Mouse (Mus musculus) heart, embryonic 11.5 days (tissue): ENCODE results near the gene Srebf1. TPM values are rescaled to one million over a fixed set of nuclear protein-coding genes. Genes with fewer than 3 reads are reported as not detected.

Experiments used
- ATAC-seq: fragments of 200-750 bp; cut with Nextera tagmentation; replicated peaks from 2 replicates; pipeline ENCODE4 v1.8.0; 2017; ENCODE audit warnings: moderate library complexity; ENCODE audit not compliant: insufficient number of reproducible peaks, low FRiP score, low TSS enrichment
- H3K27ac ChIP-seq: fragments of 300-500 bp; sonication (generic); 2 replicates; pipeline ENCODE4 v1.5.1; 2014; ENCODE audit warnings: mild to moderate bottlenecking, low read depth, low read length
- H3K27me3 ChIP-seq: fragments of 300-500 bp; sonication (generic); 2 replicates; pipeline ENCODE4 v1.6.1; 2014; ENCODE audit warnings: mild to moderate bottlenecking, low read length, mixed read lengths; ENCODE audit not compliant: control insufficient read depth, insufficient read depth
- H3K36me3 ChIP-seq: fragments of 300-500 bp; sonication (generic); 2 replicates; pipeline ENCODE4 v1.6.1; 2014; ENCODE audit warnings: mild to moderate bottlenecking, low read length, moderate library complexity, mixed read lengths; ENCODE audit not compliant: control insufficient read depth, insufficient read depth
- H3K4me1 ChIP-seq: fragments of 300-500 bp; sonication (generic); 2 replicates; pipeline ENCODE4 v1.6.1; 2014; ENCODE audit warnings: low read length; ENCODE audit not compliant: control insufficient read depth, insufficient read depth
- H3K4me2 ChIP-seq: fragments of 300-500 bp; sonication (generic); 2 replicates; pipeline ENCODE4 v1.6.1; 2014; ENCODE audit warnings: mild to moderate bottlenecking, moderate library complexity
- H3K4me3 ChIP-seq: fragments of 300-500 bp; sonication (generic); 2 replicates; pipeline ENCODE4 v1.5.1; 2014; ENCODE audit warnings: low read depth, low read length
- H3K9ac ChIP-seq: fragments of 300-500 bp; sonication (generic); 2 replicates; pipeline ENCODE4 v1.6.1; 2014; ENCODE audit warnings: mild to moderate bottlenecking, low read depth, low read length, moderate library complexity
- H3K9me3 ChIP-seq: fragments of 300-500 bp; sonication (generic); replicated peaks from 2 replicates; pipeline ENCODE4 v1.6.1; 2016; ENCODE audit warnings: low read length; ENCODE audit not compliant: control insufficient read depth
- WGBS: fragments of 180-500 bp; shearing (Covaris S2); extraction: QIAGEN DNeasy Blood & Tissue Kit; methylation state at CpG from one replicate; pipeline ENCODE4 v1.1.7; 2014; ENCODE audit not compliant: insufficient replicate concordance; 5-methylcytosine and 5-hydroxymethylcytosine counted together
- polyA plus RNA-seq: library from polyadenylated mRNA; unstranded; fragments of >200 nt; fragmentation: Nextera tagmentation; extraction: Ambion mirVana; gene quantifications from 2 replicates; pipeline ENCODE4 v1.2.1, GENCODE M21; 2014

The Srebf1 gene
- polyA plus RNA-seq, 1 experiment from 2014 or later, result 39.0 TPM

DNA sequence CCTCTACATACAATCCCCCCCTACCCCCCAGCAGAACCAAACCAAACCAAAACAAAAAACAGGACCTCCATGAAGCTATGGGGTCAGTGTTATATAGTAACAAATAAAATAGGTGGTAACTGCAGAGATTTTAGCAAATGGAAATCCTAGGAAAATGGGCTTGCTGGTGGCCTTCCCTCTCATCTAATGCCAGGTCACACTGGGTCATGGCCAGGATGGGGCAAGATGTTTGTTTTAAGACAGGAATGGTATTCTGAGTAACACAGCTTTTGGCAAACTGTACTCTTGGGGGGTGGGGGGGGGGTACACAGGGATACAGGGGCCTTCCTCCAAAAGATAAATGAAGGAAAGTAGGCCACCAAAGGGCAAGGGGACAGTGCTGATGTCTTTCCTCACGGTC lies 59.8 kb downstream of the Srebf1 start:
- Histone ChIP-seq H3K9me3 (no peaks in the 10 kb centered on the region), H3K9ac (no peak overlapping the region), H3K4me1 (peaks cover 65% of the 10 kb centered on the region), H3K27me3 (no peaks in the 10 kb centered on the region), H3K36me3 (peaks cover 2% of the 10 kb centered on the region; the same call in 1 of the 2 replicates), H3K4me3 (no peak overlapping the region), H3K4me2 (no peak overlapping the region), H3K27ac (0 out of 2 replicates have a peak overlapping the region, but pooled peaks have one; percentile 17)
- ATAC-seq, result no peak
- WGBS, result 86% methylated on average over 1 of the region's 1 CpGs

DNA sequence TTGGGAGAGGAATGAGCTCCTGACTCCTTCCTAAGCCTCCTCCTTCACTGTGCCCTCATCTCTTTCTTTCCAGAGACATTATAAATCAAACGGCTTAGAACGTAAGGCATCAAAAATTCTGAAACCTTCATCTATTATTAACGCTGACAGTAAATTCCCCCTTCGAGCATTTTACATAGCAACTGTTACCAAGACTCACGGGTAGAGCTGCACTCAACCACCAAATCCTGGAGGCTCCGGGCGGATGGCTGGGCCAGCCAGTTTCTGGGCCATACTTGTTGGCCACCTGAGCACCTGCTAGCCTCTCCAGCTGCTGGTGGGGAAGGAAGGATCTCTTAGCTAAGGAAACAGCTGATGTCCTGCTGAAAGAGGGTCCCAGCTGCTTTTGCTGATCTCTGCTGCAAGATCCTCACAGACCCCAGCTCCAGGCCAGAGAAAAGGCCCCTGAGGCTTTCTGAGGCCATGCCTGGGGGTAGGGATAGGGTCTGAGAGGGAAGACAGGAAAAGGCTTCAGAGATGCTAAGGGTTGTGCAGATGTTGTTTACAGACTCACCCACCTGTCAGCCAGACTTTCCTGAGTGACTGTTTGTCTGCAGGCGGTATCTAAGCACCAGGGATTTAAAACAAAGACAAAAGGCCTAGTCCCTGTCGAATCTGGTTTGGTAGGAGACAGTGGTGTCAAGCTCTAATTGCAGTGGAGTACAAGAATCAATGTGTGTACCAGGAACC lies 61.1 kb downstream of the Srebf1 start:
- H3K4me3 ChIP-seq, result no peak overlapping the region
- no peak for ATAC-seq
- H3K4me1 ChIP-seq, result peaks cover 53% of the 10 kb centered on the region
- H3K27ac ChIP-seq, result no peak overlapping the region
- H3K9ac ChIP-seq, result no peak overlapping the region
- peaks cover 2% of the 10 kb centered on the region; the same call in 1 of the 2 replicates for H3K36me3 ChIP-seq
- 75% methylated on average over 9 of the region's 9 CpGs for WGBS
- no peaks in the 10 kb centered on the region for H3K27me3 ChIP-seq
- H3K4me2 ChIP-seq, result no peak overlapping the region
- no peaks in the 10 kb centered on the region for H3K9me3 ChIP-seq

DNA sequence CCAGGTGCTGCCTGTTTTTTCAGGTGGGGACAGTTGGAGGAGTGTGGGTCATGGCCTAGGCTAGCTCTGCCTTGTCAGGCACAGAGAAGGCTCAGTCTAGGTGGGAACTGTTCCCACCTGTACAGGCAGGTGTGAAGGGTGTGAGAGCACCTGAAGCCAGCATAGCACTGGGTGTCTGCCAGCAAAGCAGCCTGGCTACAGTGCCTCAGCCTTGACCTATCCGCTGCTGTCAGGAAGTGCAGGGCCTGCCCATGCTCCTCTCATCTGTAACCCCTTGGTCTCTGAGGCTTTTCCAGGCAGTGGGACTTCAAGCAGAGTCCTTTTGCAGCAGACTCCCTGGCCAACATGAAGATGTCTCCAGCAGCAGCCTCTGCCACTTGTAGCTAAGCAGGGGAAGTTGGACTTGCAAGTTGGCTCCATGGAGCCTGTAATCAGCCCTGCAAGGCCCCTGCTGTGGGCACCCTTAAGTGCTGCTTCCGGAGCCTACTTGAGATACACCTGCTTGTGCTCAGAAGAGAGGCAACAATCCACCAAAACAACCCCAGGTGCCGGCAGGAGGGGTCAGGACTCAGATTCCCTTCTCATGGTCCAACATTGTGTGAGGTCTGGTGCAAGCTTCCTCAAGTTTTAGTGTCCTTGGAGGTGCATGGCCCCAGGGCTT lies 61.8 kb downstream of the Srebf1 start:
- WGBS, result 61% methylated on average over 3 of the region's 3 CpGs
- H3K27ac ChIP-seq, result no peak overlapping the region
- no peaks in the 10 kb centered on the region for H3K27me3 ChIP-seq
- H3K9ac ChIP-seq, result no peak overlapping the region
- ATAC-seq, result no peak
- no peaks in the 10 kb centered on the region for H3K9me3 ChIP-seq
- H3K4me3 ChIP-seq, result no peak overlapping the region
- H3K4me1 ChIP-seq, result peaks cover 46% of the 10 kb centered on the region
- peaks cover 4% of the 10 kb centered on the region for H3K36me3 ChIP-seq
- no peak overlapping the region for H3K4me2 ChIP-seq

DNA sequence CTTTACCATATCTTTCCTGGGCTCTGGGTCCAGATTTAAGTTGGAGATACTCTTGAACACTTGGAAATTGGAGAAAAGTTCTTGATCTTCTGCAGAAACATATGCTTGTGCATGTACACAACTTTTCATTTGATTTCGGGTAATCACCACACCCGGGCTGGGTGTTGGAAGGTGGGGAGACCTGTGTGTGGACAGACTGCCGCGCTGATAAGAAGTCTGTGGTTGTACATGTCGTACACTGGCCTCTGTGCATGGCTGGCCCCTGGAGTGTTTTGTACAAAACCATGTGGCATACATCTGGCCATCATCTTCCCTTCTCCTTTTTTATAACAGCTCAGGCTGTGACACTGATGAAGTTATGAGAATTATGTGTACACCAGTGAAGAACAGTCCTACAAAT lies 62.4 kb downstream of the Srebf1 start:
- Histone ChIP-seq H3K27me3 (no peaks in the 10 kb centered on the region), H3K4me3 (no peak overlapping the region), H3K27ac (no peak overlapping the region), H3K9ac (no peak overlapping the region), H3K9me3 (no peaks in the 10 kb centered on the region), H3K4me2 (no peak overlapping the region), H3K36me3 (peaks cover 7% of the 10 kb centered on the region), H3K4me1 (peaks cover 46% of the 10 kb centered on the region)
- WGBS, result 77% methylated on average over 5 of the region's 5 CpGs
- ATAC-seq, result no peak

DNA sequence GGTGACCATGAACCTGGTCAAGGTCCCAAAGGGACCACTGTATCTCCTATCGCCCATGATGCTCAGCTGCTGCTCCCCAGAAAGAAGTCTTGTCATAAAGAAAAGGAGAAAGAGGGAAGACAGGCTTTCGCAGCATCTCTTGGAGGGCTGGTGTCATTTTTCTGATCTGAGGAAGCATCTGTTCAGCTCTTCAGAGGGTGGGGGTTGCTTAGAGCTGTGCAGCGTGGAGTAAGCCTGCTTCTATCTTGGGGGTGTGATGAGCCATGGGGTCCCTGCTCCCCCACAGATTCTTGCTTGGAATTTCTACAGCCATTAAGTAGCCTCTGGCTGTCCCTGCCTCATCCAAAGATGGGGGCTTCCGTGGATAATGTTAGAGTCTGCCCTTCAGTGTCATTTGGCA lies 64.1 kb downstream of the Srebf1 start:
- peaks cover 12% of the 10 kb centered on the region for H3K36me3 ChIP-seq
- H3K9ac ChIP-seq, result no peak overlapping the region
- no peak for ATAC-seq
- H3K4me3 ChIP-seq, result no peak overlapping the region
- H3K27ac ChIP-seq, result no peak overlapping the region
- H3K4me2 ChIP-seq, result no peak overlapping the region
- peaks cover 34% of the 10 kb centered on the region for H3K4me1 ChIP-seq
- no peaks in the 10 kb centered on the region for H3K27me3 ChIP-seq
- H3K9me3 ChIP-seq, result no peaks in the 10 kb centered on the region
- WGBS, result 80% methylated on average over 4 of the region's 4 CpGs

DNA sequence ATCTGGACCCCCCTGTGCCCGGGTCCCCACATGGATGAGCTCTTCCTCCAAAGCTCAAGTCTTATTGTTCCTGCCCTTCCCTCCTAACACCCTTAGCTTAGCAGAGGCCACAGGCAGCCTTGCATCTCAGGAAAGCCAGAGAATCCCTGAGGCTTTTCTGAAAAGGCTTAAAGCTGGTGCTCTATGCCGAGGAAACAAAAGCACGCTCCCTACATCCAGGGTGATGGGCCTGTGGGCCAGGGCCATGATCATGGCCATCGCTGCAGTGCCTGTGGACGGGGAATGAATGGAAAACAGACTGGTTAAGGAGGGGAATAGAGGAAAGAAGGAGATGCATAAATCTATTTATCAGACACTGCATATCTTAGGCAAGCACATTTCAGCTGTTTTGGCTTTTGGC lies 66.7 kb downstream of the Srebf1 start:
- H3K9ac ChIP-seq, result no peak overlapping the region
- H3K4me3 ChIP-seq, result no peak overlapping the region
- ATAC-seq, result no peak
- H3K4me1 ChIP-seq, result peaks cover 12% of the 10 kb centered on the region
- no peaks in the 10 kb centered on the region for H3K27me3 ChIP-seq
- WGBS, result 89% methylated on average over 5 of the region's 5 CpGs
- H3K36me3 ChIP-seq, result peaks cover 12% of the 10 kb centered on the region
- H3K27ac ChIP-seq, result no peak overlapping the region
- H3K9me3 ChIP-seq, result no peaks in the 10 kb centered on the region
- no peak overlapping the region for H3K4me2 ChIP-seq

DNA sequence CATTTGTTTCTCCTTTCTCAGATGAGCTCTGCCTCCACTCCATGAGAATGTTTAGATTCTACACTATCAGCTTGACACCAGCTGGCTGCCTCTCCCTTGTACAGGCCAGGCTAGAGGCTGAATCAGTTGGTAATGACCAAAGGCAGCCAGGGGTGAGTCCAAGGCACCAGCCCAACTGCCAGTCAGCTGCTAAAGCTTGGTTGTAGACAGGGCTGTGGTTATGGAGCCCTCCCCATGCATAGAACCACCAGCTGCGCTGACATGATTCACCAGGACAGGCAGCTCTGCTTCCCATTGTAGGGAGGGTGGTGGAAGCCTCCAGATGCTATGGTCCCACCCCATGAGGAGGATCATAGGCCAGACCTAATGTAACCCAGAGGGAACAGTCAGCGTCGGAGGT lies 68.4 kb downstream of the Srebf1 start:
- no peak for ATAC-seq
- H3K4me2 ChIP-seq, result no peak overlapping the region
- WGBS, result 93% methylated on average over 3 of the region's 3 CpGs
- H3K4me1 ChIP-seq, result peaks cover 2% of the 10 kb centered on the region; the same call in 1 of the 2 replicates
- no peak overlapping the region for H3K4me3 ChIP-seq
- H3K27me3 ChIP-seq, result no peaks in the 10 kb centered on the region
- peaks cover 10% of the 10 kb centered on the region for H3K36me3 ChIP-seq
- no peak overlapping the region for H3K9ac ChIP-seq
- no peaks in the 10 kb centered on the region for H3K9me3 ChIP-seq
- H3K27ac ChIP-seq, result no peak overlapping the region

DNA sequence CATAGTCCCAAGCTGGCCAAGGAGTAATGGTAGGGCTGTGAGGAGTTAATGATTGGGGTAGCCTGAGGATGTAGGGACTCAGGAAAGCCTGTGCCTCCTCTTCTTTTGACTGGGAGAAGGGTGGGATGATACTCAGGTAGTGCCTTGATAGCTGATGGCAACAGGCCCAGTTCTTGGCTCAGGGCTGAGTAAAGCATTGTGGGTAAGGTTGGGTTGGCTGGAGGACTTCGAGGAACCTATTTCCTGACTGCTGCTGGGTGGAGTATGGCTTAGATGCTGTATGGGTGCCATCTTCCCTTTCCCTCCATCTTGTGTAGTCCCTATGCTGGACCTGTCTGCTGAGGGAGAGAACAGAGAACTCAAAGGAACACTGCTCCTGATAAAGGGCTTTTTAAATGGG lies 70.0 kb downstream of the Srebf1 start:
- Histone ChIP-seq H3K36me3 (peaks cover 18% of the 10 kb centered on the region), H3K9me3 (no peaks in the 10 kb centered on the region), H3K9ac (no peak overlapping the region), H3K27ac (no peak overlapping the region), H3K4me2 (no peak overlapping the region), H3K27me3 (no peaks in the 10 kb centered on the region), H3K4me1 (peaks cover 11% of the 10 kb centered on the region), H3K4me3 (no peak overlapping the region)
- WGBS, result 87% methylated on average over 1 of the region's 1 CpGs
- ATAC-seq, result no peak

DNA sequence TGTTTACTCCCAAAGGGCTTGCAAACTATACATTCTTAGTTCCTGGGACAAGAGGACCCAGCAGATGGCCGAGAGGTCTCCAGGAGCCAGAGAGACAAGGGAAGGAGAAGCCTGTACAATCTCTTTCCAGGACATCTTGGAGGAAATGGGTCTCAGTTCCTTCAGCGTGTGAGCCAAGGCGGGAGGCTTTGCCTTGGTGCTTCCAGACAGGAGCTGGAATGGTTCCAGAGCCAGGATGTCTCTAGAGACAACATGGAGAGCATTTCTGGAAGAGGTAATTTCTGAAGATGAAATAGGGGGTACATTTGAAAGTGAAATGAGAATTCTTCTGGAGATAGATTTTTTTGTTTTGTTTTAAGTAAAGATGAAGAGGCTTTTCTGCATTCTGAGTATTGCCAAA lies 71.7 kb downstream of the Srebf1 start:
- H3K4me2 ChIP-seq, result no peak overlapping the region
- H3K9ac ChIP-seq, result no peak overlapping the region
- WGBS, result 81% methylated on average over 3 of the region's 3 CpGs
- H3K4me3 ChIP-seq, result no peak overlapping the region
- peaks cover 20% of the 10 kb centered on the region for H3K36me3 ChIP-seq
- peaks cover 26% of the 10 kb centered on the region for H3K4me1 ChIP-seq
- no peaks in the 10 kb centered on the region for H3K27me3 ChIP-seq
- H3K9me3 ChIP-seq, result no peaks in the 10 kb centered on the region
- no peak overlapping the region for H3K27ac ChIP-seq
- ATAC-seq, result no peak
